Mouse (Mus musculus) B cell, adult (primary cell): ENCODE data around the gene Sult2a1. TPM values are rescaled to one million over a fixed set of nuclear protein-coding genes. Genes with fewer than 3 reads are reported as not detected.

ENCODE experiments used
- total RNA-seq: library from RNA; stranded (reverse); gene quantifications from 4 replicates; pipeline ENCODE4 v1.2.4, GENCODE M21; 2023; ENCODE audit not compliant: inconsistent age

The Sult2a1 gene
- total RNA-seq: not detected in 4 replicates

GRCm38 (mm10) chr7:13837309-13837708 lies at the start of gene Sult2a1:
Gene Sult2a1 (minus strand): TSS chr7:13837409.

Other genes with a start within 250 kb of the Sult2a1 start
- not detected in 4 replicates for gene Sult2a5, start 213.4 kb downstream of the Sult2a1 start, total RNA-seq
- gene Sult2a2, start 103.9 kb downstream of the Sult2a1 start, total RNA-seq: not detected in 4 replicates
- gene Sult2a4, start 152.2 kb upstream of the Sult2a1 start, total RNA-seq: not detected in 4 replicates